Mouse (Mus musculus) CH12.LX (cell line): Measurements from ENCODE around the gene Arel1.

ENCODE experiments used
- BHLHE40 ChIP-seq: IDR thresholded peaks from 2 replicates; pipeline ENCODE4 v1.6.1; 2011; ENCODE audit warnings: mild to moderate bottlenecking, low read depth, low read length, improper control_type of control experiment
- CTCF ChIP-seq, 2 experiments: IDR thresholded peaks in 1 of 2; conservative IDR thresholded peaks in 1 of 2; 2 replicates each; pipeline ENCODE4 v1.5.1; 2011 to 2012; ENCODE audit warnings: low read depth in 2 of 2, low read length in 2 of 2, improper control_type of control experiment in 1 of 2, inconsistent platforms in 1 of 2, mild to moderate bottlenecking in 1 of 2, moderate library complexity in 1 of 2
- E2F4 ChIP-seq: IDR thresholded peaks from 2 replicates; pipeline ENCODE4 v1.6.1; 2011; ENCODE audit warnings: low read depth, low read length, improper control_type of control experiment; ENCODE audit not compliant: insufficient replicate concordance
- EP300 ChIP-seq: IDR thresholded peaks from 2 replicates; pipeline ENCODE4 v1.6.1; 2011; ENCODE audit warnings: low read length, improper control_type of control experiment
- GABPA ChIP-seq: IDR thresholded peaks from 2 replicates; pipeline ENCODE4 v1.6.1; 2012; ENCODE audit warnings: low read depth, low read length, improper control_type of control experiment, inconsistent platforms; ENCODE audit not compliant: insufficient replicate concordance
- IRF4 ChIP-seq: IDR thresholded peaks from 2 replicates; pipeline ENCODE4 v1.6.1; 2014; ENCODE audit warnings: low read depth, mild to moderate bottlenecking, inconsistent platforms, low read length, improper control_type of control experiment
- MAFK ChIP-seq: IDR thresholded peaks from 2 replicates; pipeline ENCODE4 v1.6.1; 2011; ENCODE audit warnings: low read length, improper control_type of control experiment; ENCODE audit not compliant: insufficient replicate concordance
- MAX ChIP-seq: IDR thresholded peaks from 2 replicates; pipeline ENCODE4 v1.6.1; 2011; ENCODE audit warnings: low read length, improper control_type of control experiment
- POLR2A ChIP-seq: IDR thresholded peaks from 2 replicates; pipeline ENCODE4 v1.6.1; 2011; ENCODE audit warnings: low read depth, mild to moderate bottlenecking, improper control_type of control experiment, low read length
- SIN3A ChIP-seq: IDR thresholded peaks from 2 replicates; pipeline ENCODE4 v1.6.1; 2012; ENCODE audit warnings: low read length, improper control_type of control experiment, inconsistent platforms
- UBTF ChIP-seq: IDR thresholded peaks from 2 replicates; pipeline ENCODE4 v1.6.1; 2012; ENCODE audit warnings: low read depth, mild to moderate bottlenecking, inconsistent platforms, low read length, improper control_type of control experiment, moderate library complexity
- USF2 ChIP-seq: conservative IDR thresholded peaks from 2 replicates; pipeline ENCODE4 v1.6.1; 2011; ENCODE audit warnings: low read depth, low read length, improper control_type of control experiment
- ZC3H11A ChIP-seq: IDR thresholded peaks from 2 replicates; pipeline ENCODE4 v1.6.1; 2012; ENCODE audit warnings: low read depth, mild to moderate bottlenecking, inconsistent platforms, low read length, improper control_type of control experiment

GRCm38 (mm10) chr12:84921881-84922419 is 48.8 kb downstream of the Arel1 start:
- TF ChIP-seq IRF4 (no peak), UBTF (no peak), GABPA (no peak), ZC3H11A (no peak), CTCF (conservative IDR thresholded peaks at IDR 0.05 in 1 of 2, IDR thresholded peaks at IDR 0.05 in 1 of 2; ENCODE audit: low read depth in 2 of 2, low read length in 2 of 2) (no peak), SIN3A (no peak), POLR2A (no peak), MAX (no peak), BHLHE40 (no peak), E2F4 (no peak), USF2 (no peak), EP300 (no peak), MAFK (no peak)
